Mouse (Mus musculus) erythroblast, embryonic 14.5 days (primary cell): ENCODE results near the gene Slc38a3.

Experiments used
- GATA1 ChIP-seq: IDR thresholded peaks from 2 replicates; pipeline ENCODE4 v1.6.1; 2012; ENCODE audit warnings: low read length, inconsistent platforms, mixed read lengths
- TAL1 ChIP-seq: IDR thresholded peaks from 3 replicates; pipeline ENCODE4 v1.6.1; 2012; ENCODE audit warnings: low read length, inconsistent platforms, mixed read lengths

DNA sequence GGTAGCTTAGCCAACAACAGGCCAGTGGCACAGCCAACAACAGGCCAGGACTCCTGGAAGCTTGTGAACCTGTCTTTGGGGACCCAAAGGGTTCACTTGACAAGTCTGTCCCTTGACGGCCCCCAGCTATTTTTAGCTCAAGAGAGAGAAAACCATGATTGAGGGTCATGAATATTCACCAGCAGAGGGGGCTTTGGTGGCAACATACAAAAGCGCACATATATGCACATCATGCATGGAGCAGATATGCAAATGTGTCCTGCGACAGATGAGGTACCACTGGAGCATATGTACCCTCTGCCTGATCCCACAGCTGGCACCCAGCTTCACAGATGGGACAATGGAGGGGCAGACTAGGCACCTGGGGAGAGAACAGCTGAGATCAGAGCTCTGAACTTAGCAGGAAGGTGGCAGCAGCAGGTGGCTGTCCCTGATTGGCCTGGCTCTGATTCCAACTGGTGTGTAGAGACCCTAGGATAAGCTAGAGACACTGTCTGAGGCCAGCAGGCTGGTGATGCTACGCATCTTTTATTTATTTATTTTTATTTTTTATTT is 24.2 kb upstream of the Slc38a3 start:
- TF ChIP-seq GATA1: no peak
- TF ChIP-seq TAL1: no peak
